25 mouse cellular contexts compared by ENCODE assay signal in the genomic region with DNA sequence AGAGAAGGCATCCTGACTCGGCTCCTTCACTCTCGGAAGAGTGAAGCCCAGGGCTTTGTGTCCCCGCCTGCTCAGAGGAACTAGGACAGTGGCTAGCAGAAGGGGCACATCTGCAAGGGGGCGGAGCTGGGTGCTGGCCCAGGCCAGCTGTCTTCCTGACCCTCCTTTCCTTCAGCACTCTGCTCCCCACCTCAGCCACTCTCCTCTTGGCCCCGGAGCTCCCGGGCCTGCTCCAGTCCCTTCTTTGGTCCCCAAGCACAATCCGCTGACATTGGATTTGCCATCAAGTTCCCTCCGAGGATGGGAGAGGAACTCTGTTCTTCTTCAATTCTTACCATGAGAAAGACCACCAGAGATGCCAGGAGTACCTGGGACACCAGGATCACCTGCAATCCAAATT. TPM values are rescaled to one million over a fixed set of nuclear protein-coding genes. Genes with fewer than 3 reads are reported as not detected.
DNase-seq lines count a peak whose midpoint lies in the region; ATAC-seq and TF ChIP-seq lines count a peak whose summit lies in the region.
"Had no signal": no experiment of that assay in that cellular context is flagged by ENCODE, and none has a peak within 500 bp of the region (broad histone marks: within the 10 kb centered on the region; RNA-seq: fewer than 3 reads in every experiment).

No protein-coding gene starts in this region.

- no peak overlapping the region for H3K4me2 ChIP-seq in forebrain, embryonic 12.5 days
- H3K4me2 ChIP-seq in midbrain, postnatal 0 days (ENCODE audit: low read depth, low read length, poor library complexity, severe bottlenecking), result no peak overlapping the region
- H3K4me2 ChIP-seq: embryonic facial prominence, embryonic 13.5 days; heart, embryonic 12.5 days; heart, embryonic 15.5 days; hindbrain, embryonic 12.5 days; intestine, embryonic 15.5 days had no signal

- no peak for ATAC-seq in forebrain, embryonic 12.5 days (ENCODE audit: low FRiP score)
- no peak for ATAC-seq in midbrain, postnatal 0 days (ENCODE audit: low FRiP score)
- ATAC-seq: activated CD4-positive, CD25-positive, alpha-beta regulatory T cell, adult 4 months; forebrain, embryonic 14.5 days; forebrain, postnatal 0 days; hindbrain, embryonic 16.5 days; intestine, embryonic 15.5 days had no signal

- TF ChIP-seq CTCF in midbrain, postnatal 0 days (IDR thresholded peaks at IDR 0.05), result no peak

- H3K9me3 ChIP-seq in forebrain, embryonic 10.5 days, result no peaks in the 10 kb centered on the region
- H3K9me3 ChIP-seq in forebrain, embryonic 12.5 days, result no peaks in the 10 kb centered on the region
- H3K9me3 ChIP-seq in midbrain, embryonic 10.5 days (replicated peaks), result no peaks in the 10 kb centered on the region
- H3K9me3 ChIP-seq in midbrain, postnatal 0 days (ENCODE audit: low read length), result no peaks in the 10 kb centered on the region
- H3K9me3 ChIP-seq in embryonic facial prominence, embryonic 10.5 days, result no peaks in the 10 kb centered on the region
- H3K9me3 ChIP-seq: embryonic facial prominence, embryonic 13.5 days; heart, embryonic 12.5 days; heart, embryonic 15.5 days; hindbrain, embryonic 12.5 days; intestine, embryonic 15.5 days had no signal

- WGBS in forebrain, embryonic 10.5 days, result 83% methylated on average over 8 of the region's 8 CpGs
- 79% methylated on average over 8 of the region's 8 CpGs for WGBS in forebrain, embryonic 12.5 days
- 79% methylated on average over 8 of the region's 8 CpGs for WGBS in midbrain, embryonic 10.5 days
- 76% methylated on average over 8 of the region's 8 CpGs for WGBS in midbrain, postnatal 0 days
- 72% methylated on average over 8 of the region's 8 CpGs for WGBS in embryonic facial prominence, embryonic 10.5 days

- H3K9ac ChIP-seq in forebrain, embryonic 12.5 days, result no peak overlapping the region
- H3K9ac ChIP-seq in midbrain, postnatal 0 days (replicated peaks; ENCODE audit: low read length, poor library complexity, severe bottlenecking), result no peak overlapping the region
- H3K9ac ChIP-seq: embryonic facial prominence, embryonic 13.5 days; forebrain, postnatal 0 days; heart, embryonic 12.5 days; heart, embryonic 15.5 days; hindbrain, embryonic 12.5 days; intestine, embryonic 15.5 days had no signal

- H3K27me3 ChIP-seq in forebrain, embryonic 10.5 days (ENCODE audit: poor library complexity, severe bottlenecking), result no peaks in the 10 kb centered on the region
- H3K27me3 ChIP-seq in forebrain, embryonic 12.5 days, result 0 out of 2 replicates have a peak, but pooled peaks cover 3% of the 10 kb centered on the region
- H3K27me3 ChIP-seq in midbrain, embryonic 10.5 days (ENCODE audit: low read depth, poor library complexity, severe bottlenecking), result no peaks in the 10 kb centered on the region
- no peaks in the 10 kb centered on the region for H3K27me3 ChIP-seq in midbrain, postnatal 0 days (ENCODE audit: insufficient read depth, low read length)
- H3K27me3 ChIP-seq in embryonic facial prominence, embryonic 10.5 days (replicated peaks; ENCODE audit: low read depth, poor library complexity, severe bottlenecking), result no peaks in the 10 kb centered on the region
- H3K27me3 ChIP-seq: embryonic facial prominence, embryonic 13.5 days; heart, embryonic 12.5 days; heart, embryonic 15.5 days; hindbrain, embryonic 12.5 days; intestine, embryonic 15.5 days had no signal

- H3K36me3 ChIP-seq in forebrain, embryonic 10.5 days (replicated peaks), result peaks cover 9% of the 10 kb centered on the region
- H3K36me3 ChIP-seq in forebrain, embryonic 12.5 days (replicated peaks), result peaks cover 1% of the 10 kb centered on the region; the same call in 1 of the 2 replicates
- peaks cover 12% of the 10 kb centered on the region for H3K36me3 ChIP-seq in midbrain, embryonic 10.5 days
- H3K36me3 ChIP-seq in midbrain, postnatal 0 days (ENCODE audit: insufficient read depth, low read length), result peaks cover 6% of the 10 kb centered on the region; the same call in 1 of the 2 replicates
- peaks cover 12% of the 10 kb centered on the region for H3K36me3 ChIP-seq in embryonic facial prominence, embryonic 10.5 days (replicated peaks)
- H3K36me3 ChIP-seq: heart, embryonic 15.5 days had no signal

- no peak overlapping the region for H3K4me3 ChIP-seq in forebrain, embryonic 10.5 days
- H3K4me3 ChIP-seq in forebrain, embryonic 12.5 days (replicated peaks), result no peak overlapping the region
- no peak overlapping the region for H3K4me3 ChIP-seq in midbrain, embryonic 10.5 days
- no peak overlapping the region for H3K4me3 ChIP-seq in midbrain, postnatal 0 days (ENCODE audit: low read depth, low read length)
- no peak overlapping the region for H3K4me3 ChIP-seq in embryonic facial prominence, embryonic 10.5 days
- H3K4me3 ChIP-seq: embryonic facial prominence, embryonic 13.5 days; erythroblast, embryonic 14.5 days; gastrocnemius, adult 2 months; heart, embryonic 12.5 days; heart, embryonic 15.5 days; hindbrain, embryonic 12.5 days; intestine, embryonic 15.5 days had no signal

- no peak for DNase-seq in forebrain, embryonic 10.5 days (ENCODE audit: extremely low spot score, low spot score)
- DNase-seq in midbrain, embryonic 10.5 days (ENCODE audit: low spot score), result no peak
- DNase-seq in midbrain, postnatal 0 days (ENCODE audit: low spot score), result no peak
- DNase-seq in embryonic facial prominence, embryonic 10.5 days (ENCODE audit: low spot score), result peak; percentile 6
- no peak for DNase-seq in retina, embryonic 14.5 days (ENCODE audit: low spot score)
- DNase-seq: adrenal gland, adult 8-10 months; adrenal gland, postnatal 25 days; cerebellum, adult 11-12 months; cerebellum, adult 8-10 months; cerebellum, postnatal 14 days; forebrain, postnatal 0 days; gastrocnemius, adult 2 months; gastrocnemius, postnatal 14 days; heart, adult 18-20 months; heart, postnatal 10 days had no signal

- peak overlapping the region; percentile 15; the same call in 1 of the 2 replicates for H3K27ac ChIP-seq in forebrain, embryonic 10.5 days
- no peak overlapping the region for H3K27ac ChIP-seq in forebrain, embryonic 12.5 days
- H3K27ac ChIP-seq in midbrain, embryonic 10.5 days (replicated peaks), result peak overlapping the region; percentile 20; the same call in 1 of the 2 replicates
- H3K27ac ChIP-seq in midbrain, postnatal 0 days (ENCODE audit: low read depth, low read length), result no peak overlapping the region
- no peak overlapping the region for H3K27ac ChIP-seq in embryonic facial prominence, embryonic 10.5 days (replicated peaks)
- H3K27ac ChIP-seq: embryonic facial prominence, embryonic 13.5 days; gastrocnemius, adult 2 months; heart, embryonic 15.5 days; hindbrain, embryonic 12.5 days; intestine, embryonic 15.5 days had no signal

- peaks cover 16% of the 10 kb centered on the region for H3K4me1 ChIP-seq in forebrain, embryonic 10.5 days
- H3K4me1 ChIP-seq in forebrain, embryonic 12.5 days, result no peaks in the 10 kb centered on the region
- H3K4me1 ChIP-seq in midbrain, embryonic 10.5 days, result peaks cover 15% of the 10 kb centered on the region
- H3K4me1 ChIP-seq in midbrain, postnatal 0 days (ENCODE audit: insufficient read depth, low read length), result no peaks in the 10 kb centered on the region
- peaks cover 16% of the 10 kb centered on the region for H3K4me1 ChIP-seq in embryonic facial prominence, embryonic 10.5 days
- H3K4me1 ChIP-seq: embryonic facial prominence, embryonic 13.5 days had no signal

RNA-seq across cellular contexts. Expression of a gene that starts 39.6 kb away (rescaled TPM):
- polyA plus RNA-seq in forebrain, embryonic 10.5 days (2016; fragmentation: Nextera tagmentation; extraction: Ambion mirVana), result 0.21 and 0.22 TPM in 2 replicates
- 0.92 and 1.1 TPM in 2 replicates for polyA plus RNA-seq in forebrain, embryonic 12.5 days (2016; fragmentation: Nextera tagmentation; extraction: Ambion mirVana)
- polyA plus RNA-seq in midbrain, embryonic 10.5 days (2016; fragmentation: Nextera tagmentation; extraction: Ambion mirVana), result 0.17 and 0.31 TPM in 2 replicates
- 0.33 and 1.6 TPM in 2 replicates for total RNA-seq in midbrain, postnatal 0 days (2014; rRNA removed)
- polyA plus RNA-seq in midbrain, postnatal 0 days (2015; fragmentation: Nextera tagmentation; extraction: Ambion mirVana), result 0.33 and 0.39 TPM in 2 replicates
- 0.40 and 1.6 TPM in 2 replicates for polyA plus RNA-seq in embryonic facial prominence, embryonic 10.5 days (2016; fragmentation: Nextera tagmentation; extraction: Ambion mirVana)
- total RNA-seq: adrenal gland, adult 8-10 months; adrenal gland, postnatal 25 days; gastrocnemius, adult 2 months had no signal
- polyA plus RNA-seq: activated CD4-positive, CD25-positive, alpha-beta regulatory T cell, adult 4 months; erythroblast, embryonic 14.5 days had no signal

Comparison
In these comparisons a context has a peak if more than half of its experiments do, and no peak if none do; other contexts are left out.
1. H3K27ac ChIP-seq: peak in forebrain, embryonic 10.5 days (single experiment) and midbrain, embryonic 10.5 days (single experiment); none in forebrain, embryonic 12.5 days (single experiment), midbrain, postnatal 0 days (single experiment) and embryonic facial prominence, embryonic 10.5 days (single experiment).